Mouse (Mus musculus) CH12.LX (cell line): ENCODE results near the gene March5. TPM values are rescaled to one million over a fixed set of nuclear protein-coding genes. Genes with fewer than 3 reads are reported as not detected.
A peak's percentile ranks its signal among the peaks of the same experiment; 100 is the strongest.

Experiments used
- DNase-seq: peaks from one replicate; pipeline ENCODE4 v3.0.0-alpha.2; 2013; ENCODE audit errors: extremely low read depth
- H3K27ac ChIP-seq: 2 replicates; pipeline ENCODE4 v1.5.1; 2012; ENCODE audit warnings: low read depth, mild to moderate bottlenecking, control low read depth, moderate library complexity; ENCODE audit not compliant: insufficient read depth
- H3K27me3 ChIP-seq: replicated peaks from 2 replicates; pipeline ENCODE3; 2012; ENCODE audit warnings: inconsistent platforms
- H3K36me3 ChIP-seq, 2 experiments: replicated peaks in 1 of 2; 2 replicates each; pipeline versions ENCODE3 to v1.6.1; 2012; ENCODE audit warnings: inconsistent platforms in 1 of 2, low read length in 1 of 2, mild to moderate bottlenecking in 1 of 2, mixed read lengths in 1 of 2, moderate library complexity in 1 of 2; ENCODE audit not compliant: control insufficient read depth in 1 of 2, insufficient read depth in 1 of 2
- H3K4me1 ChIP-seq, 2 experiments: 2 replicates each; pipeline ENCODE4 v1.6.1; 2012; ENCODE audit warnings: inconsistent platforms in 1 of 2, moderate library complexity in 1 of 2; ENCODE audit not compliant: insufficient read depth in 2 of 2, control insufficient read depth in 1 of 2
- H3K4me2 ChIP-seq: 2 replicates; pipeline ENCODE4 v1.6.1; 2012; ENCODE audit warnings: low read depth, mild to moderate bottlenecking, control low read depth; ENCODE audit not compliant: poor library complexity, insufficient read depth, severe bottlenecking
- H3K4me3 ChIP-seq, 3 experiments: fragments of 150-350 bp in 1 of 3; sonication (generic) in 1 of 3; replicated peaks in 1 of 3; 2 replicates each; pipeline versions ENCODE3 to v1.5.1; 2011 to 2012; ENCODE audit warnings: low read depth in 2 of 3, low read length in 2 of 3, mild to moderate bottlenecking in 2 of 3, moderate library complexity in 2 of 3, control low read depth in 1 of 3, improper control_type of control experiment in 1 of 3, inconsistent platforms in 1 of 3, mixed read lengths in 1 of 3; ENCODE audit not compliant: poor library complexity in 1 of 3
- H3K79me2 ChIP-seq: replicated peaks from 2 replicates; pipeline ENCODE4 v1.6.1; 2012; ENCODE audit warnings: mild to moderate bottlenecking, moderate library complexity; ENCODE audit not compliant: control insufficient read depth, poor library complexity, insufficient read depth, severe bottlenecking; ENCODE audit errors: extremely low read depth
- H3K9ac ChIP-seq: 2 replicates; pipeline ENCODE4 v1.6.1; 2012; ENCODE audit warnings: low read depth, mild to moderate bottlenecking, control low read depth, moderate library complexity; ENCODE audit not compliant: insufficient read depth
- H3K9me3 ChIP-seq: replicated peaks from 2 replicates; pipeline ENCODE3; 2012; ENCODE audit warnings: low read length, inconsistent platforms, mixed read lengths
- BHLHE40 ChIP-seq: IDR thresholded peaks from 2 replicates; pipeline ENCODE4 v1.6.1; 2011; ENCODE audit warnings: mild to moderate bottlenecking, low read depth, low read length, improper control_type of control experiment
- CHD1 ChIP-seq: IDR thresholded peaks from 2 replicates; pipeline ENCODE4 v1.6.1; 2012; ENCODE audit warnings: low read depth, low read length, improper control_type of control experiment, inconsistent platforms
- CTCF ChIP-seq, 2 experiments: IDR thresholded peaks in 1 of 2; conservative IDR thresholded peaks in 1 of 2; 2 replicates each; pipeline ENCODE4 v1.5.1; 2011 to 2012; ENCODE audit warnings: low read depth in 2 of 2, low read length in 2 of 2, improper control_type of control experiment in 1 of 2, inconsistent platforms in 1 of 2, mild to moderate bottlenecking in 1 of 2, moderate library complexity in 1 of 2
- ELF1 ChIP-seq: IDR thresholded peaks from 2 replicates; pipeline ENCODE4 v1.6.1; 2014; ENCODE audit warnings: low read depth, mild to moderate bottlenecking, inconsistent platforms, low read length, improper control_type of control experiment
- EP300 ChIP-seq: IDR thresholded peaks from 2 replicates; pipeline ENCODE4 v1.6.1; 2011; ENCODE audit warnings: low read length, improper control_type of control experiment
- ETS1 ChIP-seq: conservative IDR thresholded peaks from 2 replicates; pipeline ENCODE4 v1.6.1; 2012; ENCODE audit warnings: low read depth, mild to moderate bottlenecking, inconsistent platforms, low read length, improper control_type of control experiment, moderate library complexity
- HCFC1 ChIP-seq: IDR thresholded peaks from 2 replicates; pipeline ENCODE4 v1.6.1; 2012; ENCODE audit warnings: low read depth, mild to moderate bottlenecking, inconsistent platforms, low read length, improper control_type of control experiment
- IRF4 ChIP-seq: IDR thresholded peaks from 2 replicates; pipeline ENCODE4 v1.6.1; 2014; ENCODE audit warnings: low read depth, mild to moderate bottlenecking, inconsistent platforms, low read length, improper control_type of control experiment
- JUN ChIP-seq: IDR thresholded peaks from 2 replicates; pipeline ENCODE4 v1.6.1; 2011; ENCODE audit warnings: low read depth, mild to moderate bottlenecking, low read length, improper control_type of control experiment, moderate library complexity; ENCODE audit not compliant: insufficient read depth
- JUND ChIP-seq: conservative IDR thresholded peaks from 2 replicates; pipeline ENCODE4 v1.6.1; 2011; ENCODE audit warnings: low read depth, low read length, improper control_type of control experiment
- KAT2A ChIP-seq: IDR thresholded peaks from 2 replicates; pipeline ENCODE4 v1.6.1; 2012; ENCODE audit warnings: low read length, improper control_type of control experiment, inconsistent platforms; ENCODE audit not compliant: insufficient replicate concordance
- MAFK ChIP-seq: IDR thresholded peaks from 2 replicates; pipeline ENCODE4 v1.6.1; 2011; ENCODE audit warnings: low read length, improper control_type of control experiment; ENCODE audit not compliant: insufficient replicate concordance
- MAX ChIP-seq: IDR thresholded peaks from 2 replicates; pipeline ENCODE4 v1.6.1; 2011; ENCODE audit warnings: low read length, improper control_type of control experiment
- MAZ ChIP-seq: IDR thresholded peaks from 2 replicates; pipeline ENCODE4 v1.6.1; 2012; ENCODE audit warnings: low read depth, mild to moderate bottlenecking, inconsistent platforms, low read length, improper control_type of control experiment, moderate library complexity
- MXI1 ChIP-seq: IDR thresholded peaks from 2 replicates; pipeline ENCODE4 v1.6.1; 2011; ENCODE audit warnings: mild to moderate bottlenecking, low read depth, low read length, improper control_type of control experiment
- MYC ChIP-seq: IDR thresholded peaks from 2 replicates; pipeline ENCODE4 v1.6.1; 2011; ENCODE audit warnings: low read depth, mild to moderate bottlenecking, improper control_type of control experiment, low read length
- NELFE ChIP-seq: IDR thresholded peaks from 2 replicates; pipeline ENCODE4 v1.6.1; 2011; ENCODE audit warnings: low read depth, low read length, improper control_type of control experiment
- NRF1 ChIP-seq: IDR thresholded peaks from 2 replicates; pipeline ENCODE4 v1.6.1; 2014; ENCODE audit warnings: low read depth, mild to moderate bottlenecking, inconsistent platforms, low read length, improper control_type of control experiment, moderate library complexity
- PAX5 ChIP-seq: IDR thresholded peaks from 2 replicates; pipeline ENCODE4 v1.6.1; 2012; ENCODE audit warnings: low read length, inconsistent platforms, mixed read lengths
- POLR2A ChIP-seq: IDR thresholded peaks from 2 replicates; pipeline ENCODE4 v1.6.1; 2011; ENCODE audit warnings: low read depth, mild to moderate bottlenecking, improper control_type of control experiment, low read length
- POLR2AphosphoS2 ChIP-seq: IDR thresholded peaks from 2 replicates; pipeline ENCODE4 v1.6.1; 2011; ENCODE audit warnings: low read depth, low read length, improper control_type of control experiment
- RAD21 ChIP-seq: IDR thresholded peaks from 2 replicates; pipeline ENCODE4 v1.6.1; 2011; ENCODE audit warnings: low read depth, mild to moderate bottlenecking, low read length, improper control_type of control experiment, moderate library complexity
- SIN3A ChIP-seq: IDR thresholded peaks from 2 replicates; pipeline ENCODE4 v1.6.1; 2012; ENCODE audit warnings: low read length, improper control_type of control experiment, inconsistent platforms
- SMC3 ChIP-seq: IDR thresholded peaks from 2 replicates; pipeline ENCODE4 v1.6.1; 2011; ENCODE audit warnings: low read depth, low read length, improper control_type of control experiment
- TCF12 ChIP-seq: IDR thresholded peaks from 2 replicates; pipeline ENCODE4 v1.6.1; 2014; ENCODE audit warnings: low read depth, mild to moderate bottlenecking, inconsistent platforms, low read length, improper control_type of control experiment
- UBTF ChIP-seq: IDR thresholded peaks from 2 replicates; pipeline ENCODE4 v1.6.1; 2012; ENCODE audit warnings: low read depth, mild to moderate bottlenecking, inconsistent platforms, low read length, improper control_type of control experiment, moderate library complexity
- ZC3H11A ChIP-seq: IDR thresholded peaks from 2 replicates; pipeline ENCODE4 v1.6.1; 2012; ENCODE audit warnings: low read depth, mild to moderate bottlenecking, inconsistent platforms, low read length, improper control_type of control experiment
- ZMIZ1 ChIP-seq: IDR thresholded peaks from 2 replicates; pipeline ENCODE4 v1.6.1; 2012; ENCODE audit warnings: low read depth, mild to moderate bottlenecking, inconsistent platforms, low read length, improper control_type of control experiment
- ZNF384 ChIP-seq: IDR thresholded peaks from 2 replicates; pipeline ENCODE4 v1.6.1; 2012; ENCODE audit warnings: low read depth, low read length, improper control_type of control experiment, inconsistent platforms
- dilution Hi-C: fragments of 300-500 bp; cut with MboI; formaldehyde crosslinking; loops from 2 replicates; pipeline ENCODE4 v1.14.3; 2020; ENCODE audit warnings: low sequenced_read_pairs; ENCODE audit not compliant: extremely low pct_unique_long_range_greater_than_20kb, extremely low pct_ligation_motif_present
- in situ Hi-C: fragments of 300-500 bp; cut with MboI; formaldehyde crosslinking; loops from 3 replicates; pipeline ENCODE4 v1.14.3; 2019; ENCODE audit warnings: low sequenced_read_pairs, low pct_ligation_motif_present, low pct_unique_long_range_greater_than_20kb, mixed read lengths
- polyA plus RNA-seq: library from polyadenylated mRNA; unstranded; fragments of >175 nt; gene quantifications from 2 replicates; pipeline ENCODE4 v1.2.1, GENCODE M21; 2012; ENCODE audit warnings: low read depth; ENCODE audit not compliant: insufficient read length
- total RNA-seq, 2 experiments: library from RNA; depleted of rRNA; stranded (reverse); fragments of 300-350 nt in 1 of 2; fragments of >200 nt in 1 of 2; gene quantifications; 2 replicates each; pipeline ENCODE4 v1.2.3; 2012 to 2014

March5 gene
- total and polyA plus RNA-seq, 3 experiments: 118 to 160 (median 137) TPM

- no peaks in the 10 kb centered on the region for H3K36me3 ChIP-seq
- in situ Hi-C loops: no loop called here
- H3K9ac ChIP-seq: peak overlapping the region; percentile 46
- peak overlapping the region; percentile 63 for H3K27ac ChIP-seq
- no peaks in the 10 kb centered on the region for H3K9me3 ChIP-seq
- H3K27me3 ChIP-seq: peaks cover 6% of the 10 kb centered on the region
- H3K4me2 ChIP-seq: peak overlapping the region; percentile 30
- peaks cover 0 to 18% of the 10 kb centered on the region in 2 experiments; a peak in 2 of 4 replicates for H3K4me1 ChIP-seq
- TF ChIP-seq ZNF384 (no peak), UBTF (peak; percentile 73; the same call in 1 of the 2 replicates), RAD21 (no peak), NRF1 (peak; percentile 44), IRF4 (no peak), POLR2AphosphoS2 (no peak), NELFE (no peak), MYC (no peak)
- TF ChIP-seq, all 38 proteins: peak for 2
- peak; percentile 21 for DNase-seq
- Histone ChIP-seq H3K79me2 (peaks cover 24% of the 10 kb centered on the region), H3K4me3 (peak overlapping the region; percentile 67 to 82 (median 77))
- dilution Hi-C loops: no loop called here
Measured at GRCm38 (mm10) chr19:37174116-37174715, 33.1 kb upstream of the March5 start.

- Histone ChIP-seq H3K4me1 (peaks cover 0 to 18% of the 10 kb centered on the region in 2 experiments; a peak in 2 of 4 replicates), H3K27ac (peak overlapping the region; percentile 63), H3K4me2 (peak overlapping the region; percentile 30), H3K4me3 (peak overlapping the region; percentile 67 to 82 (median 77)), H3K27me3 (peaks cover 6% of the 10 kb centered on the region), H3K9me3 (no peaks in the 10 kb centered on the region), H3K36me3 (no peaks in the 10 kb centered on the region), H3K9ac (peak overlapping the region; percentile 46), H3K79me2 (peaks cover 24% of the 10 kb centered on the region)
- dilution Hi-C loops: no loop called here
- DNase-seq: peak; percentile 83
- in situ Hi-C loops: no loop called here
- peak; percentile 72; the same call in 1 of the 2 replicates for TF ChIP-seq MXI1
- no peak for TF ChIP-seq JUN
- TF ChIP-seq UBTF: 0 out of 2 replicates have a peak, but pooled peaks have one; percentile 15
- TF ChIP-seq CTCF (conservative IDR thresholded peaks at IDR 0.05 in 1 of 2, IDR thresholded peaks at IDR 0.05 in 1 of 2; ENCODE audit: low read depth in 2 of 2, low read length in 2 of 2): no peak
- peak; percentile 55; the same call in 1 of the 2 replicates for TF ChIP-seq POLR2AphosphoS2
- peak; percentile 74 for TF ChIP-seq ELF1
- TF ChIP-seq NELFE: peak; percentile 84
- peak; percentile 65; the same call in 1 of the 2 replicates for TF ChIP-seq MYC
- peak; percentile 22; the same call in 1 of the 2 replicates for TF ChIP-seq IRF4
- no peak for TF ChIP-seq JUND
- TF ChIP-seq BHLHE40: 0 out of 2 replicates have a peak, but pooled peaks have one; percentile 31
- TF ChIP-seq POLR2A: peak; percentile 76
- no peak for TF ChIP-seq MAFK
- peak; percentile 51; the same call in 1 of the 2 replicates for TF ChIP-seq MAX
- TF ChIP-seq SMC3: no peak
- TF ChIP-seq EP300: peak; percentile 58; the same call in 1 of the 2 replicates
- TF ChIP-seq TCF12: peak; percentile 72
- TF ChIP-seq CHD1: no peak
- no peak for TF ChIP-seq ZMIZ1
- TF ChIP-seq HCFC1: peak; percentile 65
- peak; percentile 97 for TF ChIP-seq SIN3A
- no peak for TF ChIP-seq KAT2A
- TF ChIP-seq ZC3H11A: no peak
- no peak for TF ChIP-seq NRF1
- TF ChIP-seq ETS1: peak; percentile 16; the same call in 1 of the 2 replicates
- TF ChIP-seq PAX5: no peak
- TF ChIP-seq MAZ: peak; percentile 74; the same call in 1 of the 2 replicates
Measured at GRCm38 (mm10) chr19:37174716-37175435, 32.5 kb upstream of the March5 start.
